ENCODE assay signal across 16 mouse cellular contexts in genomic region chr16:78052133-78052532, GRCm38 (mm10).
DNase-seq lines count a peak whose midpoint lies in the region; ATAC-seq and TF ChIP-seq lines count a peak whose summit lies in the region.
"Had no signal": no experiment of that assay in that cellular context is flagged by ENCODE, and none has a peak within 500 bp of the region (broad histone marks: within the 10 kb centered on the region; RNA-seq: fewer than 3 reads in every experiment).

No protein-coding gene starts in this region.

- H3K4me1 ChIP-seq in forebrain, postnatal 0 days (ENCODE audit: insufficient read depth): no peaks in the 10 kb centered on the region
- H3K4me1 ChIP-seq in forebrain, embryonic 11.5 days (replicated peaks; ENCODE audit: control insufficient read depth, insufficient read depth, low read length): no peaks in the 10 kb centered on the region
- H3K4me1 ChIP-seq in lung, embryonic 14.5 days (ENCODE audit: insufficient read depth): no peaks in the 10 kb centered on the region
- H3K4me1 ChIP-seq in hindbrain, embryonic 10.5 days (replicated peaks): no peaks in the 10 kb centered on the region
- H3K4me1 ChIP-seq: intestine, embryonic 15.5 days had no signal

- WGBS in forebrain, postnatal 0 days: 19% methylated on average over 7 of the region's 7 CpGs
- WGBS in forebrain, embryonic 11.5 days: 49% methylated on average over 7 of the region's 7 CpGs
- WGBS in lung, embryonic 14.5 days: 30% methylated on average over 7 of the region's 7 CpGs
- 54% methylated on average over 7 of the region's 7 CpGs for WGBS in hindbrain, embryonic 10.5 days

- H3K4me2 ChIP-seq in forebrain, postnatal 0 days (ENCODE audit: low read depth): 0 out of 2 replicates have a peak overlapping the region, but pooled peaks have one; percentile 5
- no peak overlapping the region for H3K4me2 ChIP-seq in forebrain, embryonic 11.5 days (ENCODE audit: low read depth, low read length, severe bottlenecking)
- no peak overlapping the region for H3K4me2 ChIP-seq in lung, embryonic 14.5 days
- H3K4me2 ChIP-seq: intestine, embryonic 15.5 days had no signal

- H3K4me3 ChIP-seq in forebrain, postnatal 0 days (ENCODE audit: low read depth, low read length): no peak overlapping the region
- H3K4me3 ChIP-seq in forebrain, embryonic 11.5 days (ENCODE audit: low read depth, low read length): no peak overlapping the region
- no peak overlapping the region for H3K4me3 ChIP-seq in lung, embryonic 14.5 days (ENCODE audit: low read depth, low read length)
- H3K4me3 ChIP-seq in hindbrain, embryonic 10.5 days: no peak overlapping the region
- H3K4me3 ChIP-seq: heart, adult 2 months; intestine, embryonic 15.5 days had no signal

- H3K27me3 ChIP-seq in forebrain, postnatal 0 days (ENCODE audit: insufficient read depth, low read length): no peaks in the 10 kb centered on the region
- no peaks in the 10 kb centered on the region for H3K27me3 ChIP-seq in forebrain, embryonic 11.5 days (ENCODE audit: control insufficient read depth, insufficient read depth, low read length)
- H3K27me3 ChIP-seq in lung, embryonic 14.5 days (ENCODE audit: insufficient read depth, low read length): no peaks in the 10 kb centered on the region
- no peaks in the 10 kb centered on the region for H3K27me3 ChIP-seq in hindbrain, embryonic 10.5 days (ENCODE audit: insufficient read depth, poor library complexity, severe bottlenecking)
- H3K27me3 ChIP-seq: intestine, embryonic 15.5 days had no signal

- no peak for TF ChIP-seq CTCF in forebrain, postnatal 0 days (IDR thresholded peaks at IDR 0.05; ENCODE audit: low read depth)
- TF ChIP-seq CTCF in lung, embryonic 14.5 days (IDR thresholded peaks at IDR 0.05; ENCODE audit: low read depth): no peak

- H3K27ac ChIP-seq in forebrain, postnatal 0 days (ENCODE audit: low read depth, low read length): no peak overlapping the region
- H3K27ac ChIP-seq in forebrain, embryonic 11.5 days (ENCODE audit: low read depth, low read length): no peak overlapping the region
- no peak overlapping the region for H3K27ac ChIP-seq in lung, embryonic 14.5 days (ENCODE audit: low read depth)
- no peak overlapping the region for H3K27ac ChIP-seq in hindbrain, embryonic 10.5 days
- H3K27ac ChIP-seq: heart, adult 2 months; intestine, embryonic 15.5 days had no signal

- ATAC-seq in forebrain, postnatal 0 days: no peak
- no peak for ATAC-seq in forebrain, embryonic 11.5 days (replicated peaks; ENCODE audit: low FRiP score)
- ATAC-seq in lung, embryonic 14.5 days (ENCODE audit: insufficient read depth): peak; percentile 62; the same call in 1 of the 2 replicates
- ATAC-seq: intestine, embryonic 15.5 days had no signal

- DNase-seq in forebrain, postnatal 0 days: no peak
- DNase-seq in forebrain, embryonic 11.5 days (ENCODE audit: low spot score): no peak
- peak; percentile 61 for DNase-seq in lung, embryonic 14.5 days
- DNase-seq in lung, postnatal 4 days: no peak
- peak; percentile 7 to 15 for DNase-seq in urinary bladder, postnatal 36 days (ENCODE audit: low spot score in 2 of 2)
- no peak for DNase-seq in urinary bladder, postnatal 10 days (ENCODE audit: low spot score)
- no peak for DNase-seq in hindbrain, embryonic 10.5 days (ENCODE audit: low spot score)
- no peak for DNase-seq in cerebellum, adult 11-12 months
- DNase-seq: cerebellum, adult 18-20 months; cerebellum, postnatal 36 days; gastrocnemius, postnatal 14 days; heart, adult 2 months; kidney, postnatal 14 days; right cerebral cortex, postnatal 25 days; thymus, adult 18-20 months had no signal

- H3K9ac ChIP-seq in forebrain, postnatal 0 days: no peak overlapping the region
- no peak overlapping the region for H3K9ac ChIP-seq in forebrain, embryonic 11.5 days (ENCODE audit: low read length)
- no peak overlapping the region for H3K9ac ChIP-seq in lung, embryonic 14.5 days
- H3K9ac ChIP-seq: intestine, embryonic 15.5 days had no signal

- no peaks in the 10 kb centered on the region for H3K36me3 ChIP-seq in forebrain, postnatal 0 days (ENCODE audit: insufficient read depth)
- H3K36me3 ChIP-seq in forebrain, embryonic 11.5 days (ENCODE audit: control insufficient read depth, insufficient read depth, low read length): no peaks in the 10 kb centered on the region
- H3K36me3 ChIP-seq in lung, embryonic 14.5 days (ENCODE audit: insufficient read depth): no peaks in the 10 kb centered on the region
- no peaks in the 10 kb centered on the region for H3K36me3 ChIP-seq in hindbrain, embryonic 10.5 days
- H3K36me3 ChIP-seq: intestine, embryonic 15.5 days had no signal

- no peaks in the 10 kb centered on the region for H3K9me3 ChIP-seq in forebrain, postnatal 0 days (ENCODE audit: low read length)
- H3K9me3 ChIP-seq in forebrain, embryonic 11.5 days (ENCODE audit: control insufficient read depth, low read length): no peaks in the 10 kb centered on the region
- H3K9me3 ChIP-seq in lung, embryonic 14.5 days (ENCODE audit: low read depth, low read length): no peaks in the 10 kb centered on the region
- H3K9me3 ChIP-seq in hindbrain, embryonic 10.5 days: no peaks in the 10 kb centered on the region
- H3K9me3 ChIP-seq: intestine, embryonic 15.5 days had no signal

Comparison
In these comparisons a context has a peak if more than half of its experiments do, and no peak if none do; other contexts are left out.
1. DNase-seq: peak in lung, embryonic 14.5 days (single experiment) and urinary bladder, postnatal 36 days (2 of 2); none in forebrain, postnatal 0 days (single experiment), forebrain, embryonic 11.5 days (single experiment), lung, postnatal 4 days (0 of 2), urinary bladder, postnatal 10 days (single experiment), hindbrain, embryonic 10.5 days (single experiment) and cerebellum, adult 11-12 months (single experiment).